Mouse (Mus musculus): ENCODE results near the gene Pkn1.

DNA sequence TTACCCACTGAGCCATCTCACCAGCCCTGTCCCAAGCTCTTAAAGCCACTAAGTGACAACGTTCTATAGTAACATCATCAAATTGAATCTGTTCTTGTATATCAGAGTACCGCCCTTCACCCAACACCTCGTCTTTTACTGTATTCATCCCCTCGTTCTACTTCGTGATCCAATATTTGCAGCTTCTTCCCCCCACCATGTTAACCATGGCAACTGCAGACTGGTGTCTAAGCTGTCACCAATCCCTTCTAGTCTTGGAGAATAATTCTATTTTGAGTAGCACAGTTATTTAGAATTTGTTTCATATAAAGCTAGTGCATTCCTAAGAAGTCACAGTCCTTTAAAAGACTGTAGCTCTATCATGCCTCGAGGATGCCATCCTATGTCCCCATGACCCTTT lies 9.7 kb downstream of the Pkn1 start:
- no peak for TF ChIP-seq CTCF (IDR thresholded peaks at IDR 0.05; ENCODE audit: insufficient read depth, low read depth, low read length)
- TF ChIP-seq POLR2A (IDR thresholded peaks at IDR 0.05; ENCODE audit: insufficient read depth, low read depth, low read length): no peak
